Mouse (Mus musculus) cerebellum, postnatal 36 days (tissue): ENCODE results near the gene Specc1.

Experiments used
- DNase-seq, 2 experiments: peaks; one replicate each; pipeline ENCODE4 v3.0.0; 2021 to 2022; ENCODE audit warnings: mixed read lengths in 2 of 2

Specc1 gene

GRCm38 (mm10) chr11:62193116-62193515 is 236.6 kb downstream of the Specc1 start:
- DNase-seq: no peak

GRCm38 (mm10) chr11:62194217-62194616 is 237.7 kb downstream of the Specc1 start:
- no peak for DNase-seq

DNA sequence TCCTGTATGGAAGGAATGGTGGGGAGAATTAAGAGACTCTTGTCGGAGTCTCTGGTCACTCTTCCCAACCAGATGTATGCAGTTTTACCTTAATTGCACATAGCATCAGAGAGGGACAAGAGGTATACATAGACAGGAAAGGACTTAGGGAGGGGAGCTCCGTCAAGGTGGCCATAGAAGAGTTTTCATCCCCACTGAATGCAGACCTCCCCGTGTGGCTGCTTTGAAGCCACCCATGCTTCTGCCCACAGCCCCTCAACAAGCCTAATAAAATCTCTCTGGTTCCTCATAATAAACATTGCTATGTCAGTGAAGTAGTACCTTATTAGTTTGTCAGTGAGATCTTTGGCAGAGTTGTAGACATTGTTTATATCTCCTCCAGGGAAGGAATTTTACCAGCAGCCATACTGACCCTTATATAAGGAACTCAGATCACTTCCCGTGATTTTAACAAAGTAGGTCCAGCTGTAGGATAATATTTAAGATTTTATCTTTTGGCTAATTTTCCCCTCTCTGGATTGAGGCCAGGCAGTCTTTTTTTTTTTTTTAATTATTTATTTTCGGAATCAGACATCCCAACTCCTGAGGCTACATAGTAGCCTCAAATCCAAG is 244.4 kb downstream of the Specc1 start:
- DNase-seq: no peak

DNA sequence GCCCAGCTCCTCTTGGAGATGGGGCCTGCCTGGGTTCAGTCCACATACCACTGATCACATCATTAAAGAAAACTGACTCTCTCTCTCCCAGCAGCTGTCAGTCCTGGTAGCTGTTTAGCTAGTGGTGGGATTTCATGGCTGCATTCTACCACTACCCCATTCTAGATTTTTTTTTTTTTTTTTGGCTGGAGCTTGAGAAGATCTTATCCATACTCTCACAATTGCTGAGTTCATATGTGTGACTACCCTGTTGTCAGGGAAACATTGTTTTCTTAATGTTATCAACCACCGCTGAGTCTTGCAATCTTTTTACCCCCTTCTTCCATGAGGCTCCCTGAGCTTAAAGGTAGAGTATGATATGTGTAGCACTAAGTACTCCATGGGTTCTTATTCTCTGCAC is 246.1 kb downstream of the Specc1 start:
- DNase-seq: no peak

GRCm38 (mm10) chr11:62209111-62209510 is 252.5 kb downstream of the Specc1 start:
- no peak for DNase-seq

GRCm38 (mm10) chr11:62209891-62210290 is 253.3 kb downstream of the Specc1 start:
- no peak for DNase-seq

DNA sequence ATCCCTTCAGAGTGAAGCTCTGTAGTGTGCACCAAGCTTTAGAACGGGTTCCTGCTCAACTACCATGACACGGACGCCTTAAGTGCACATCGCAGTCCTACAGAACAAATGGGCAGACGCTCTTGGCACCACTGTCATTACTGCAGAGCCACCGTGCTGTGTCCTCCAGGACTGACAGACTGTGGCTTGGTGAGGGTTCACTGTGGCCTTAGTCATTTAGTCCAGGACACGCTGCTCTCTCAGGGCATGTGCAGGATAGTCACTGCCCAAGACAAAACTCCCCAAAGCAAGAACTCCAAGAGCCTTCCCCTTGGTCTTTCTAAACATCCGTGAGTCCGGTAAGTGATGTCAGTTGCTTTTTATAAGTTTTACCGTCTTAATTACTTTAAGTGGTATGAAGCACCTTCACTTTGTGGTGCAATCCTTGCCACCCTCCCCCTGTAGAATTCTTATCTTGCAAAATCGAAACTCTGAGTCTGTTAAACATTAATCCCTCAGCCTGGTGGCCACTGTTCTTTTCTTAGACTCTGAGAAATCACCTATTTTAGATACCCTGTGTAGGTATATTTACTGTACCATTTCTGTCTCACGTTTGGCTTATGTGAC is 256.9 kb downstream of the Specc1 start:
- peak; percentile 25 to 28 for DNase-seq

DNA sequence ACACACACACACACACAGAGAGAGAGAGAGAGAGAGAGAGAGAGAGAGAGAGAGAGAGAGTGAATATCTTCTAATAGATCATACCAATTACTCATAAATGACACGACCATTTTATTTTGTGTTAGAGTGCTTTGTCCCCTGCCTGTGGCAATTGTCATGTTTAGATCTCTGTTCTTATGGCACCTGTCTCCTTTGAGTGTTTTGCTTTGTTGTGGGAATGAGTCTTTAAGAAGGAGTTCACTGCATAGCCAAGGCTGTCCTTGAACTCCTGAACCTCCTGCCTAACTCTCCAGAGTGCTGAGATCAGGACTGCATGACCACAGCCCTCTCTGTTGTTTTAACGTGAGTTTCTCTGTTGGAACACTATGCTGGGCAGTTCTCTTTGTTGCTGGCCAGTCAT is 258.5 kb downstream of the Specc1 start:
- DNase-seq: no peak

- no peak for DNase-seq
Measured at GRCm38 (mm10) chr11:62217751-62218150, 261.2 kb downstream of the Specc1 start.

DNA sequence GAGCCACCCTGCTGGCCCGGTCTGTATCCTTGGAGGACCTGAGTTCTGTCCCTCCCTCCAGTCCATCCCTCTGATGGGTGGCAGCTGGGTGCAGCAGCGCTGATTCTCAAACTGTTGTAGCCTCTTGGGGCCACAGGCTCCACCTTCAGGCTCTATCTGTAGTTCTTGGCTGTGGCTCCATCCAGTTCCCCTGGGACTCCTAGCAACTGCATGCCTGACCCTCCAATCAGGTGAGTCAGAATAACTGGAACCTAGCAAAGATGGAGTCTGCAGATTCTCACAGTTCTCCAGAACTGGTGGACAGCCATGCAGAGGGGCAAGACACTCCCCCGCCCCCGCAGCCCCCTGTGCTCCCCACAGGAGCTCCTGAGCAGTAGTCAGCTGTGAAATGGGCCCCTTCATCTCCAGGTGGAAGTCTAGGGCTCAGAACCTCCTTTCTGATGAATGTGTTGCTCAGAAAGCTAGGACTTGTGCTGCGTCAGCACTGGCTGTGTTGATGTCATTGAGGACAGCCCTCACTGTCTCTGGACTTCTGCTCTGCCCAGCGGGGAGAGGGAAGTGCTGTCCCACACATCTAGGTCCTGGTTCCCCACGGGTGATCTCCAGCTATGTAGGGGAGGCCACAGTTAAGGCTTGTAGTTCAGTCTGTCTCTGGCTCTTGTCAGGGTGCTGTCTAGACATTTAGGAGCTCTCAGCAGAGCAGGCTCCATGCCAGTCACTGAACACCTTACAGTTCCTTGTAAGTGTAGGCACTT is 264.4 kb downstream of the Specc1 start:
- no peak for DNase-seq

DNA sequence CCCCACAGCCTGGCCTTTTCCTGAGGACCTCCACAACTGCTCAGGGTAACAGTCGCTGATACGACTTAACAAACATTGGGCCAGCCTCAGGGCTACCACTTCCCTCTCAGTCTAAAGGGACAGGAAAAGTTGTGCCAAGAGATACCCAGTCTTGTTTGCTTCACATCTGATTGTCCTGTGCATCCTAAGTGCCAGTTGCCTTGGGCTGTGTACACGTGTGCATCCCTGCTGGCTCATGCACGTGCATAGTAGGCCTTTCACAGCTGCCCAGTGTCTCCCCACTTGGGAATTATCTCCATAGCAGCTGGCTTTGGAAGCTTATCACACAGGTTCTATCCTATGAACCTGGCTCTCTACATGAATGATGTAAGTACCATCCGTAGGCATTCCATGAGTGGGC is 266.9 kb downstream of the Specc1 start:
- DNase-seq: no peak

DNA sequence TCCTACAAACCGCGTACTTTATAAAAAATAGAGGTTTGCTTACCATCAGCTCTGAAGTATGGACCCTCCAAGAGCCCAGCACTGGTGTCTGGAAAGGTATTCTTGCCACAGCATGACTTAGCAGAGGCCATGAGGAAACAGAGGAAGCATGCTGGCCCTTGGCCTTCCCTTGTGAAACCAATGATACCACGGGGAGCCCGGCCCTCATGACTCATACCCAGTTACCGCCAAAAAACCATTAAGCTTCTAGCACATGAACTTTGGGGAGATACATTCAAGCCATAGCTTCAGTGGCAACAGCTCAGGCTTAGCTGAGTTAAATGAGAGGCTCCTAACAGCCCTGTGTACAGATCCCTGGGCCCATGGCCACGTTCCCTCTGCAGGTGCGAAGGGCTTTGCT is 267.4 kb downstream of the Specc1 start:
- peak; percentile 31 to 32 for DNase-seq

- no peak for DNase-seq
Measured at GRCm38 (mm10) chr11:62224797-62225196, 268.2 kb downstream of the Specc1 start.

GRCm38 (mm10) chr11:62240631-62241261 is 284.2 kb downstream of the Specc1 start:
- DNase-seq: no peak

- DNase-seq: no peak
Measured at GRCm38 (mm10) chr11:62243871-62244270, 287.3 kb downstream of the Specc1 start.

- DNase-seq: no peak
Measured at GRCm38 (mm10) chr11:62244471-62244870, 287.9 kb downstream of the Specc1 start.

DNA sequence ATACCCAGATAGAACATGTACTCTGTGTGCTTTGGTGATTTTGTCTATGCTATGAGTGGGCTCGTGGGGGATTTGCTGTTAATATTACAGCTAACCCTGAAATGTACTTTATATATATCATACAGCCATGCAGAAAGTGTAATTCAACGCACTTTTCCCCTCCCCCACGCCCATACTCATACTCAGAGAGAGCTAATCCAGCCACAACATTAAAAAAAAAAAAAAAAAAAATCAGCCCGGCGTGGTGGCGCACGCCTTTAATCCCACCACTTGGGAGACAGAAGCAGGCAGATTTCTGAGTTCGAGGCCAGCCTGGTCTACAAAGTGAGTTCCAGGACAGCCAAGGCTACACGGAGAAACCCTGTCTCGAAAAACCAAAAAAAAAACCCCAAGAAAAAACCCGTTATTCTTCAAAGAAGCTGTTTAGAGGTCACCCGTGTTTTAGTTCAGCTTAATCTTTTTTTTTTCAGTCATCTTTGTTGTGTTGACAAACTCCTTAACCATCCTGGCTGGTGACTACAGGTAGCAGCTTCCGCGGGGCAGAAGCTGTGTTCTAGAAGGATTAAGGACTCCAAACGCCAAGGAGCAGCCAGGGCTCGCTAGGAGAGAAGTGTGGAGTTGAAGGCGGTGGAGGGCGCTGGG is 291.3 kb downstream of the Specc1 start:
- no peak for DNase-seq

DNA sequence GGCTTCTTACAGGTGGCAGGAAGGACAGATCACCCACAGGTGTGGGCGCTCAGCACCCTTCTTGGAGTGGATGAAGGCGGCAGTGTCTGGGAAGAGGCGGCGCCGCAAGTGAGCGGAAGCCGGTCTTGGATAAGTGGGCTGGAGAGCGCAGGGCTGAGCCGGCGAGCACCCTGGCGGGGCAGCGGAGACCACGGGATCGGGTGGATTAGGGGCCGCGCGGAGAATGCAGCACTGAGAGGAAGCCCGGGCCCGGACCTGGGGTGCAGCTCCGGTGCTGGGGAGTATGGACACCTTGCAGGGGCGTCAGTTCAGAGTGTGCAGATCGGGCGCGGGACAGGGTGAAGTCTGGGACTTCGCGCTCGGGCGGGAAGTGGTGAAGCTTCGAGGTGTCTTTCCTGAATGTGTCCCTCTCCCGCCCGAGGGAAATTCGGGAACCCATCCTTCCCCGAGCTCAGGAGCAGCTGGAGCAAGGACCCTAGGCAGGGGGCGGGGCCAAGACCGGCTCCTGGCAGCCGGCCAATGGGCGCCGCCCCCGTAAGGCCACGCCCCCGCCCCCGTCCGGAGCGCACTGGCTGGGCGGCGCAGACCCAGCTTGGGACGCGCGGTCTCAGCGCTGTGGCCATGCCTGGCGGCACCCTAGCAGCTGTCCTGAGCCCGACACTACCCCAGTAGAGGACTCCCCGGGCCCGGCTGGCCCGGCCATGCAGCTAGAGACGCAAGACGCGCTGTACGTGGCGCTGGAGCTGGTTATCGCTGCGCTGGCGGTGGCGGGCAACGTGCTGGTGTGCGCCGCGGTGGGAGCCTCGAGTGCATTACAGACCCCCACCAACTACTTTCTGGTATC is 292.1 kb downstream of the Specc1 start, which contains the start of gene Adora2b:
Adora2b (plus strand) TSS at position 584 of the 844 bp plus-strand sequence.
- peak; percentile 17 to 30 for DNase-seq

- peak; percentile 30 for DNase-seq
Measured at GRCm38 (mm10) chr11:62249266-62250037, 292.9 kb downstream of the Specc1 start.

- no peak for DNase-seq
Measured at GRCm38 (mm10) chr11:62251047-62251446, 294.5 kb downstream of the Specc1 start.

DNA sequence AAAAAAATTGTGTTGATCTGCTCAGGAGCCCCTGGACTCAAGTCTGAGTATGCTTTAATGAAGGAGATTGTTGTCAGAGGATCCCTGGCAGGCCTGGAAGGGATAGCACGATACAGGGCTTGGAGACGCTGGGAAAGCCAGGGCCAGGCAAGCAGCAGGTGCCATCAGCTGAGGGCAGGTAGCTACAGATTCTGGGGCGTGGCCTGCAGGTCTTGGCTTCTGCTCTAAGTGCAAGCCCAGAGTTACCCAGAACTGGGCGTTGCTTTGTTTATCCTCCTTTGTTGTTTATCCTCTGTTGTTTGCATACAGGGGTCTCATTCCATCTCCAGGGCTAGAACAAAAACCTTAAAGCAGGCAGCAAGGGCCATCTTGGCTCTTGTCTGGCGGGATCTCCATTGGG is 296.8 kb downstream of the Specc1 start:
- no peak for DNase-seq
